Mouse (Mus musculus): ENCODE measurements around the gene Sbk2.

- TF ChIP-seq TAL1 (IDR thresholded peaks at IDR 0.05; ENCODE audit: low read length) (no peak), GATA1 (IDR thresholded peaks at IDR 0.05; ENCODE audit: low read length) (no peak)
Observed at GRCm38 (mm10) chr7:4895186-4895585, 69.0 kb downstream of the Sbk2 start.

All from erythroblast, embryonic 14.5 days (primary cell).